Mouse (Mus musculus) kidney, adult 2 months (tissue): ENCODE data around the gene Cmc2. TPM values are rescaled to one million over a fixed set of nuclear protein-coding genes. Genes with fewer than 3 reads are reported as not detected.

ENCODE experiments used
- DNase-seq: peaks from one replicate; pipeline ENCODE4 v3.0.0; 2021
- H3K27ac ChIP-seq: fragments of 200-500 bp; 2 replicates; pipeline ENCODE4 v1.5.1; 2012; ENCODE audit warnings: low read depth, low read length, control low read depth, inconsistent platforms; ENCODE audit not compliant: insufficient read depth
- H3K27me3 ChIP-seq: fragments of 200-500 bp; replicated peaks from 2 replicates; pipeline ENCODE4 v1.6.1; 2012; ENCODE audit warnings: mild to moderate bottlenecking, moderate library complexity, low read length, inconsistent platforms; ENCODE audit not compliant: control insufficient read depth, insufficient read depth
- H3K36me3 ChIP-seq: fragments of 200-500 bp; 2 replicates; pipeline ENCODE4 v1.6.1; 2012; ENCODE audit warnings: mild to moderate bottlenecking, moderate library complexity, low read length, inconsistent platforms; ENCODE audit not compliant: control insufficient read depth, insufficient read depth
- H3K4me1 ChIP-seq: fragments of 200-500 bp; 2 replicates; pipeline ENCODE4 v1.6.1; 2011; ENCODE audit warnings: low read length; ENCODE audit not compliant: control insufficient read depth, insufficient read depth
- H3K4me3 ChIP-seq: fragments of 200-500 bp; 2 replicates; pipeline ENCODE4 v1.5.1; 2011; ENCODE audit warnings: mild to moderate bottlenecking, low read depth, low read length, control low read depth; ENCODE audit not compliant: insufficient read depth
- CTCF ChIP-seq: fragments of 200-500 bp; conservative IDR thresholded peaks from 2 replicates; pipeline ENCODE4 v1.5.1; 2011; ENCODE audit warnings: low read depth, mild to moderate bottlenecking, control low read depth, low read length, moderate library complexity, mixed read lengths; ENCODE audit not compliant: insufficient read depth, insufficient read length
- POLR2A ChIP-seq: fragments of 200-500 bp; IDR thresholded peaks from one replicate; pipeline ENCODE4 v1.6.1; 2011; ENCODE audit warnings: low read depth, low read length, control low read depth
- WGBS: fragments of 180-500 bp; shearing (Covaris S2); methylation state at CpG from one replicate; pipeline ENCODE4 v1.1.7; 2018; 5-methylcytosine and 5-hydroxymethylcytosine counted together
- polyA plus RNA-seq: library from polyadenylated mRNA; depleted of rRNA; stranded (reverse); fragments of >200 nt; gene quantifications from 2 replicates; pipeline ENCODE4 v1.2.3, GENCODE M21; 2012

Cmc2 gene
- polyA plus RNA-seq, 1 experiment, result 17.7 TPM

DNA sequence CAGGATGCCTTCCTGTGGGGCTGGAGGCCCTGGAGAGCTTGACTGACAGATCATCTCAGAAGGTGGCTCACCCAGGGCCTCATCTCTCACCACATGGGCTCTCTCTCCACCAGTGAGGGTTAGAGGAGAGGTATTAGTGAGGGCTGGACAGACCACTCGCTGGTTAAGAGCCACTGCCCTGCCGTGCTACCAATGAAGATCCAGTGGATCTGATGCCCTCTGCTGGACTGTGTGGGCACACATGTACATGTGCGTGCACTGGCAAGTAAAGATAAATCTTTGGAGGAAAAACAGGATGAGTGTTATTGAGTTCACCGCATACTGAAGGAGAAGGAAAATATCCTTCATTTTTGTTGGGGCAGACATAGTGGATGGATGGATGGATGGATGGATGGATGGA lies 52.6 kb downstream of the Cmc2 start:
- DNase-seq, result peak; percentile 76

DNA sequence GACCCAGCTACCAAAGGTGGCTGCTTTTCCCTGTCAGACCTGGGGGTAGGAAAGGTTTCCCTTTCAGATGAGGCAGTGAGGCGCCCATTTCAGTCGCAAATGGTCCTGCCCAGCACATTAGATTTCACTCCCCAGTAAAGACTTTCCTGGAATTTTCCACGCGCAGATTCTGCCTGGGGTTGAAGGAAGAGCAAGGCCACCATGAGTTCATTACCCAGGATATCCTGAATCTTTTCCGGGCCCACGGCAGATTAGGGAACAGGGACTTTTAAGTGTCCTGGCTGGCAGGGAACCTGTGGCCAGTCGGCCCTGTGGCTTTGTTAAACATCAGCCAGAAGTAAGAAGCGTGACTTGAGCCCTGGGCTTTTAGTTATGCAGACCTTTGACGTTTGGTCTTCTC lies 53.9 kb downstream of the Cmc2 start:
- no peak for TF ChIP-seq CTCF
- TF ChIP-seq POLR2A, result no peak
- H3K4me3 ChIP-seq, result no peak overlapping the region
- H3K36me3 ChIP-seq, result no peaks in the 10 kb centered on the region
- DNase-seq, result peak; percentile 82
- H3K4me1 ChIP-seq, result no peaks in the 10 kb centered on the region; the same call in 1 of the 2 replicates
- 18% methylated on average over 9 of the region's 9 CpGs for WGBS
- no peaks in the 10 kb centered on the region for H3K27me3 ChIP-seq
- H3K27ac ChIP-seq, result peak overlapping the region; percentile 25

More for the DNA sequence above, 52.6 kb downstream of the Cmc2 start:
- H3K4me1 ChIP-seq, result no peaks in the 10 kb centered on the region; the same call in 1 of the 2 replicates
- H3K27me3 ChIP-seq, result no peaks in the 10 kb centered on the region
- H3K4me3 ChIP-seq, result no peak overlapping the region
- H3K36me3 ChIP-seq, result no peaks in the 10 kb centered on the region
- no peak for TF ChIP-seq POLR2A
- TF ChIP-seq CTCF, result peak; percentile 80
- no peak overlapping the region for H3K27ac ChIP-seq
- 5% methylated on average over 4 of the region's 4 CpGs for WGBS

- Histone ChIP-seq H3K4me3 (no peak overlapping the region), H3K4me1 (no peaks in the 10 kb centered on the region; the same call in 1 of the 2 replicates), H3K27me3 (no peaks in the 10 kb centered on the region), H3K27ac (peak overlapping the region; percentile 37), H3K36me3 (no peaks in the 10 kb centered on the region)
- TF ChIP-seq CTCF (peak; percentile 59), POLR2A (no peak)
- peak; percentile 52 for DNase-seq
- 63% methylated on average over 13 of the region's 13 CpGs for WGBS
These were observed 54.9 kb downstream of the Cmc2 start for GRCm38 (mm10) chr8:116866118-116866903.

- Histone ChIP-seq H3K27me3 (no peaks in the 10 kb centered on the region), H3K4me1 (no peaks in the 10 kb centered on the region; the same call in 1 of the 2 replicates), H3K4me3 (no peak overlapping the region), H3K27ac (no peak overlapping the region), H3K36me3 (no peaks in the 10 kb centered on the region)
- TF ChIP-seq POLR2A (no peak), CTCF (no peak)
- DNase-seq, result no peak
- 83% methylated on average over 3 of the region's 3 CpGs for WGBS
These were observed 56.7 kb downstream of the Cmc2 start for GRCm38 (mm10) chr8:116864514-116864913.

DNA sequence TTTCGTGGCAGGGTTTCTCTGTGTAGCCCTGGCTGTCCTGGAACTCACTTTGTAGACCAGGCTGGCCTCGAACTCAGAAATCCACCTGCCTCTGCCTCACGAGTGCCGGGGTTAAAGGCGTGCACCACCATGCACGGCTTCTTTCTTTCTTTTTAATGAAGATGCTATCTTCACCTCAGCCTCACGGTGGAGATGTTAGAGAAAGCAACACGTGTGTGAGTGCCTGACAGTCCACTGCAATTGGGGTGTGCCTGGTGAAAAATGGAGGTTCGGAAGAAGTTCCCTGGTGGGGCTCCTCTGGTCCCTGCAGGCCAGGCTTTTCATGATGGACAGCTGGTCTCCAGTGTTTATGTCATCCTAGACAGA lies 57.2 kb downstream of the Cmc2 start:
- Histone ChIP-seq H3K36me3 (no peaks in the 10 kb centered on the region), H3K27ac (no peak overlapping the region), H3K4me1 (no peaks in the 10 kb centered on the region; the same call in 1 of the 2 replicates), H3K27me3 (no peaks in the 10 kb centered on the region), H3K4me3 (no peak overlapping the region)
- WGBS, result 72% methylated on average over 9 of the region's 9 CpGs
- no peak for DNase-seq
- TF ChIP-seq POLR2A (no peak), CTCF (no peak)

DNA sequence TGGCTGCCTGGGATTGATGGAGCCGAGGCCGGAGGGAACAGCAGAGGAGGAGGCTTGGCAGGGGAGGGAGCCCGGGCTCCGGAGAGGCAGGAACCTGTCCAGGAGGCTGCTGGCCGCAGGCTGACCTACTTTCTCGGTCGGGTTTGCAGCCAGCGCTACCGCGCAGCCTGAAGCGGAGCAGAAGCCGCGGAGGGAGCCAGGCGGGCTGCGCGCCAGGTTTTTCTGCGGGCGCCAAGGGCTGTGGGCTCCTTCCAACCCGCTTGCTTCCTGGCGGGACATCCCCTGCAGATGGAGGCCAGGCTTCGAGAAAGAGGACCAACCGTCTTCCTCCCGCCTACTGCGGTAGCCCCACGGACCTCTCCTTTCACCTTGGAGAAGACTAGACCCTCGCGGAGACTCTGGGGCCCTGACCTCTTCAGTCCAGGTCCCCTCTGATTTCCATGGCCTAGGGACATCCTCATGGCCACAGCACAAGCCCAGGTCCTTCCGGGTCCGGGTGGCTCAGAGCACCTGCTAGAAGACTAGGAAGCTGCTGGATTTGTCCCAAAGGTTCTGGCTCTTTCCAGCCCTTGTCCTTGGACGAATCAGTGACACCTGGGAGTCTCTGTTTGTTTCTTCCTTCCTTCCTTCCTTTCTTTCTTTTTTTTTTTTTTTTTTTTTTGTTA lies 57.8 kb downstream of the Cmc2 start:
- H3K27ac ChIP-seq, result no peak overlapping the region
- TF ChIP-seq POLR2A (no peak), CTCF (no peak)
- no peaks in the 10 kb centered on the region; the same call in 1 of the 2 replicates for H3K4me1 ChIP-seq
- H3K36me3 ChIP-seq, result no peaks in the 10 kb centered on the region
- DNase-seq, result peak; percentile 90
- H3K4me3 ChIP-seq, result peak overlapping the region; percentile 13; the same call in 1 of the 2 replicates
- no peaks in the 10 kb centered on the region for H3K27me3 ChIP-seq
- 2% methylated on average over 30 of the region's 30 CpGs for WGBS

- Histone ChIP-seq H3K4me3 (no peak overlapping the region), H3K4me1 (no peaks in the 10 kb centered on the region), H3K27me3 (no peaks in the 10 kb centered on the region), H3K36me3 (no peaks in the 10 kb centered on the region), H3K27ac (no peak overlapping the region)
- DNase-seq, result peak; percentile 57
- WGBS, result 79% methylated on average over 4 of the region's 4 CpGs
- TF ChIP-seq CTCF (no peak), POLR2A (no peak)
These were observed 59.1 kb downstream of the Cmc2 start for GRCm38 (mm10) chr8:116862191-116862590.
